Mouse (Mus musculus): ENCODE measurements around the gene Rrn3. TPM values are rescaled to one million over a fixed set of nuclear protein-coding genes. Genes with fewer than 3 reads are reported as not detected.

Rrn3 gene
- polyA plus RNA-seq, 1 experiment from 2014 or later, result 110 TPM

Small RNA genes within 50 kb of the gene (microRNA-seq; reads per million reads assigned to microRNA genes)
- gene Gm27734, result not detected

Other genes with a start within 250 kb of the Rrn3 start
- gene Parn, start 112.5 kb upstream of the Rrn3 start, polyA plus RNA-seq (2015; fragmentation: Nextera tagmentation; extraction: Ambion mirVana), result 41.2 and 42.3 TPM in 2 replicates
- gene Bfar, start 108.8 kb upstream of the Rrn3 start, polyA plus RNA-seq (2015; fragmentation: Nextera tagmentation; extraction: Ambion mirVana), result 52.7 and 53.1 TPM in 2 replicates
- gene 3110001I22Rik, start 108.8 kb upstream of the Rrn3 start, polyA plus RNA-seq (2015; fragmentation: Nextera tagmentation; extraction: Ambion mirVana), result 7.0 and 8.4 TPM in 2 replicates
- gene Pla2g10, start 49.7 kb upstream of the Rrn3 start, polyA plus RNA-seq (2015; fragmentation: Nextera tagmentation; extraction: Ambion mirVana), result not detected in 2 replicates
- 217 and 234 TPM in 2 replicates for gene Ntan1, start 38.1 kb downstream of the Rrn3 start, polyA plus RNA-seq (2015; fragmentation: Nextera tagmentation; extraction: Ambion mirVana)
- gene Pdxdc1, start 122.4 kb downstream of the Rrn3 start, polyA plus RNA-seq (2015; fragmentation: Nextera tagmentation; extraction: Ambion mirVana), result 62.5 and 67.0 TPM in 2 replicates
- gene Mpv17l, start 122.5 kb downstream of the Rrn3 start, polyA plus RNA-seq (2015; fragmentation: Nextera tagmentation; extraction: Ambion mirVana), result 13.6 and 16.5 TPM in 2 replicates
- 126 and 130 TPM in 2 replicates for gene 2900011O08Rik, start 205.9 kb downstream of the Rrn3 start, polyA plus RNA-seq (2015; fragmentation: Nextera tagmentation; extraction: Ambion mirVana)
- gene Ifitm7, start 206.2 kb downstream of the Rrn3 start, polyA plus RNA-seq (2015; fragmentation: Nextera tagmentation; extraction: Ambion mirVana), result 0.26 and 0.80 TPM in 2 replicates

Measured in forebrain, embryonic 15.5 days (tissue).